Mouse (Mus musculus) adrenal gland, postnatal 14 days (tissue): Measurements from ENCODE around the gene Nt5c3b. TPM values are rescaled to one million over a fixed set of nuclear protein-coding genes. Genes with fewer than 3 reads are reported as not detected.

Experiments used
- DNase-seq: peaks from one replicate; pipeline ENCODE4 v3.0.0; 2021; ENCODE audit warnings: mixed read lengths
- long read RNA-seq, 2 experiments: library from polyadenylated mRNA; stranded (forward); transcript quantifications; one replicate each; pipeline ENCODE4 v2.0.0; 2021
- total RNA-seq: library from RNA; stranded (reverse); gene quantifications from 2 replicates; pipeline ENCODE4 v1.2.3, GENCODE M21; 2021

Gene Nt5c3b
- 51.5 and 57.5 TPM in 2 replicates for total RNA-seq
- long read RNA-seq, experiment 1, transcript Nt5c3b-201 (9 exons, 1,399 nt): major isoform, 49 of 74 reads
- long read RNA-seq, experiment 1, transcript Nt5c3b-203 (8 exons, 1,348 nt): minor isoform, 8 of 74 reads
- long read RNA-seq, experiment 1, partial matches to known transcripts: 1 of 74 reads
- long read RNA-seq, experiment 1, other reads (novel, unspliced or antisense): 14 of 74 reads
- long read RNA-seq, experiment 2, transcript Nt5c3b-201 (9 exons, 1,399 nt): major isoform, 51 of 67 reads
- long read RNA-seq, experiment 2, transcript Nt5c3b-203 (8 exons, 1,348 nt): minor isoform, 7 of 67 reads
- long read RNA-seq, experiment 2, partial matches to known transcripts: 1 of 67 reads
- long read RNA-seq, experiment 2, other reads (novel, unspliced or antisense): 6 of 67 reads

- no peak for DNase-seq
These were observed at the start of gene Nt5c3b, which contains the start of gene Klhl10 for GRCm38 (mm10) chr11:100441797-100442196. Nt5c3b (minus strand) TSS chr11:100441808. Klhl10 (plus strand) TSS chr11:100441917.

- no peak for DNase-seq
These were observed 49.3 kb upstream of the Nt5c3b start for GRCm38 (mm10) chr11:100490951-100491350.

GRCm38 (mm10) chr11:100485801-100486538, 44.4 kb upstream of the Nt5c3b start:
- DNase-seq: peak; percentile 38

GRCm38 (mm10) chr11:100484461-100484860, 42.9 kb upstream of the Nt5c3b start:
- no peak for DNase-seq

GRCm38 (mm10) chr11:100479152-100479551, 37.5 kb upstream of the Nt5c3b start:
- no peak for DNase-seq

- no peak for DNase-seq
These were observed 34.7 kb upstream of the Nt5c3b start for GRCm38 (mm10) chr11:100476281-100476680.

- DNase-seq: no peak
These were observed 31.3 kb upstream of the Nt5c3b start for GRCm38 (mm10) chr11:100472935-100473295.

- peak; percentile 94 for DNase-seq
These were observed 30.8 kb upstream of the Nt5c3b start, which contains the start of gene Klhl11 for GRCm38 (mm10) chr11:100472197-100472934. Klhl11 (minus strand) TSS chr11:100472741.

GRCm38 (mm10) chr11:100471352-100472196, 30.0 kb upstream of the Nt5c3b start:
- DNase-seq: no peak

- DNase-seq: no peak
These were observed 24.2 kb upstream of the Nt5c3b start for GRCm38 (mm10) chr11:100465833-100466232.

- no peak for DNase-seq
These were observed 23.7 kb upstream of the Nt5c3b start for GRCm38 (mm10) chr11:100465229-100465792.

GRCm38 (mm10) chr11:100462699-100463098, 21.1 kb upstream of the Nt5c3b start:
- no peak for DNase-seq

GRCm38 (mm10) chr11:100457711-100458110, 16.1 kb upstream of the Nt5c3b start:
- no peak for DNase-seq

GRCm38 (mm10) chr11:100457247-100457646, 15.6 kb upstream of the Nt5c3b start:
- no peak for DNase-seq

- no peak for DNase-seq
These were observed 1.0 kb upstream of the Nt5c3b start for GRCm38 (mm10) chr11:100442625-100443024.

GRCm38 (mm10) chr11:100440691-100441522, 701 bp downstream of the Nt5c3b start:
- peak; percentile 94 for DNase-seq

GRCm38 (mm10) chr11:100437901-100438300, 3.7 kb downstream of the Nt5c3b start:
- DNase-seq: no peak

- no peak for DNase-seq
These were observed 5.8 kb downstream of the Nt5c3b start for GRCm38 (mm10) chr11:100435678-100436246.

- no peak for DNase-seq
These were observed 9.6 kb downstream of the Nt5c3b start for GRCm38 (mm10) chr11:100432002-100432401.

GRCm38 (mm10) chr11:100430052-100430451, 11.6 kb downstream of the Nt5c3b start:
- no peak for DNase-seq
